Comparison of ENCODE assay signal across 9 mouse cellular contexts in the genomic region with DNA sequence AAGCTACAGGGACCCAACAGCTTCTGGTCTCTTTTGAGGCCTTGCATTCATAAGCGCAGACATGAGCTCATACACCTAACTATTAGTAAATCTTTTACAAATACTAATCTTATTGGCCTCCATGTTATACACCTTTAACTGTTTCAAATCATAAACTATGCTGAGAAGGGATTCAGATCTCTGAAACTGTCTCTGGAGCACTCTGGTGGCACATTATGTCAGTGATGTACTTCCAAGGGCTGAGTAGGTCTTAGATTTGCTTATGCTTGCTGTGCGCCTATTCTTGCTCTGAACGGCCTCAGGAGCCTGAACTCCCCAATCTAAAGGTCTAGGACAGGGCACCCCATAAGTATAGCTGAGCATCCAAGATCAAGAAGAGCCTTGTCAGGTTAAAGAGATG. TPM values are rescaled to one million over a fixed set of nuclear protein-coding genes. Genes with fewer than 3 reads are reported as not detected.
DNase-seq lines count a peak whose midpoint lies in the region; ATAC-seq and TF ChIP-seq lines count a peak whose summit lies in the region.
"Had no signal": no experiment of that assay in that cellular context is flagged by ENCODE, and none has a peak within 500 bp of the region (broad histone marks: within the 10 kb centered on the region; RNA-seq: fewer than 3 reads in every experiment).

No protein-coding gene starts in this region.

- H3K9me3 ChIP-seq in kidney, embryonic 14.5 days (ENCODE audit: control insufficient read depth, low read length), result no peaks in the 10 kb centered on the region
- H3K9me3 ChIP-seq in hindbrain, embryonic 16.5 days (ENCODE audit: control insufficient read depth, low read length), result no peaks in the 10 kb centered on the region
- no peaks in the 10 kb centered on the region for H3K9me3 ChIP-seq in midbrain, embryonic 16.5 days (replicated peaks; ENCODE audit: control insufficient read depth, low read length, poor library complexity, severe bottlenecking)

- WGBS in kidney, embryonic 14.5 days, result 73% methylated on average over 3 of the region's 3 CpGs
- 64% methylated on average over 3 of the region's 3 CpGs for WGBS in hindbrain, embryonic 16.5 days
- WGBS in midbrain, embryonic 16.5 days, result 66% methylated on average over 3 of the region's 3 CpGs

- no peak for TF ChIP-seq CTCF in cortical plate, adult 2 months (IDR thresholded peaks at IDR 0.05; ENCODE audit: extremely low read depth, insufficient read depth, low read length)

- no peak for DNase-seq in kidney, postnatal 10 days
- DNase-seq in thymus, postnatal 4 days, result no peak

- H3K4me1 ChIP-seq in kidney, embryonic 14.5 days (ENCODE audit: control insufficient read depth, insufficient read depth, low read length), result peaks cover 42% of the 10 kb centered on the region
- H3K4me1 ChIP-seq in cortical plate, adult 2 months (ENCODE audit: control insufficient read depth, insufficient read depth, low read length), result peaks cover 2% of the 10 kb centered on the region
- H3K4me1 ChIP-seq in hindbrain, embryonic 16.5 days (ENCODE audit: control insufficient read depth, insufficient read depth, low read depth, low read length), result peaks cover 37% of the 10 kb centered on the region
- peaks cover 38% of the 10 kb centered on the region for H3K4me1 ChIP-seq in midbrain, embryonic 16.5 days (ENCODE audit: control insufficient read depth, insufficient read depth, low read length)

- peak overlapping the region; percentile 100 for H3K27ac ChIP-seq in kidney, embryonic 14.5 days (ENCODE audit: low read depth, low read length)
- peak overlapping the region; percentile 92; the same call in 1 of the 2 replicates for H3K27ac ChIP-seq in cortical plate, adult 2 months (ENCODE audit: insufficient read depth, low read length)
- H3K27ac ChIP-seq in hindbrain, embryonic 16.5 days (ENCODE audit: low read depth, low read length), result peak overlapping the region; percentile 96
- peak overlapping the region; percentile 94 for H3K27ac ChIP-seq in midbrain, embryonic 16.5 days (ENCODE audit: low read length)

- H3K36me3 ChIP-seq in kidney, embryonic 14.5 days (ENCODE audit: control insufficient read depth, insufficient read depth, low read length), result peaks cover 34% of the 10 kb centered on the region
- H3K36me3 ChIP-seq in hindbrain, embryonic 16.5 days (ENCODE audit: control insufficient read depth, insufficient read depth, low read length), result peaks cover 20% of the 10 kb centered on the region
- H3K36me3 ChIP-seq in midbrain, embryonic 16.5 days (ENCODE audit: control insufficient read depth, insufficient read depth, low read length), result peaks cover 24% of the 10 kb centered on the region

- peak overlapping the region; percentile 75 for H3K4me2 ChIP-seq in kidney, embryonic 14.5 days (replicated peaks; ENCODE audit: low read depth, low read length)
- peak overlapping the region; percentile 76 for H3K4me2 ChIP-seq in hindbrain, embryonic 16.5 days (ENCODE audit: low read length)
- H3K4me2 ChIP-seq in midbrain, embryonic 16.5 days (ENCODE audit: low read length), result peak overlapping the region; percentile 79

- peak overlapping the region; percentile 82 for H3K9ac ChIP-seq in kidney, embryonic 14.5 days (ENCODE audit: low read depth, low read length)
- peak overlapping the region; percentile 92 for H3K9ac ChIP-seq in hindbrain, embryonic 16.5 days (ENCODE audit: low read depth, low read length)
- H3K9ac ChIP-seq in midbrain, embryonic 16.5 days (ENCODE audit: low read depth, low read length), result peak overlapping the region; percentile 56; the same call in 1 of the 2 replicates

- TF ChIP-seq POLR2A in cortical plate, adult 2 months (IDR thresholded peaks at IDR 0.05; ENCODE audit: extremely low read depth, insufficient read depth, low read length), result no peak

- ATAC-seq in kidney, embryonic 14.5 days (ENCODE audit: low FRiP score, low TSS enrichment), result no peak
- no peak for ATAC-seq in hindbrain, embryonic 16.5 days
- ATAC-seq in midbrain, embryonic 16.5 days, result no peak
- ATAC-seq in megakaryocyte-erythroid progenitor cell, adult 5-6 weeks (replicated peaks; ENCODE audit: low FRiP score, low TSS enrichment, poor library complexity, severe bottlenecking), result no peak
- no peak for ATAC-seq in megakaryocyte progenitor cell, adult 5-6 weeks (replicated peaks; ENCODE audit: poor library complexity)

- peak overlapping the region; percentile 66 for H3K4me3 ChIP-seq in kidney, embryonic 14.5 days (ENCODE audit: low read length)
- peak overlapping the region; percentile 67; the same call in 1 of the 2 replicates for H3K4me3 ChIP-seq in cortical plate, adult 2 months (ENCODE audit: insufficient read depth, low read length)
- peak overlapping the region; percentile 65 for H3K4me3 ChIP-seq in hindbrain, embryonic 16.5 days (ENCODE audit: low read length)
- peak overlapping the region; percentile 71 for H3K4me3 ChIP-seq in midbrain, embryonic 16.5 days (ENCODE audit: low read depth, low read length)

- H3K27me3 ChIP-seq in kidney, embryonic 14.5 days (ENCODE audit: control insufficient read depth, insufficient read depth, low read length), result no peaks in the 10 kb centered on the region
- no peaks in the 10 kb centered on the region for H3K27me3 ChIP-seq in hindbrain, embryonic 16.5 days (replicated peaks; ENCODE audit: control insufficient read depth, insufficient read depth, low read length)
- H3K27me3 ChIP-seq in midbrain, embryonic 16.5 days (ENCODE audit: control insufficient read depth, insufficient read depth, low read depth, low read length), result no peaks in the 10 kb centered on the region

RNA-seq across cellular contexts. Expression of a gene that starts 0.7 kb away (rescaled TPM):
- polyA plus RNA-seq in kidney, embryonic 14.5 days (2014; fragmentation: Nextera tagmentation; extraction: Ambion mirVana), result 564 and 762 TPM in 2 replicates
- polyA plus RNA-seq in cortical plate, adult 2 months (2012; rRNA removed), result 340 and 352 TPM in 2 replicates
- 587 and 645 TPM in 2 replicates for polyA plus RNA-seq in hindbrain, embryonic 16.5 days (2015; fragmentation: Nextera tagmentation; extraction: Ambion mirVana)
- 665 and 679 TPM in 2 replicates for polyA plus RNA-seq in midbrain, embryonic 16.5 days (2015; fragmentation: Nextera tagmentation; extraction: Ambion mirVana)
- 110 and 141 TPM in 2 replicates for total RNA-seq in megakaryocyte-erythroid progenitor cell, adult 5-6 weeks (2014; fragmentation: Nextera tagmentation)
- total RNA-seq in megakaryocyte-erythroid progenitor cell, adult 5-6 weeks (2017), result 66.5 and 83.5 TPM in 2 replicates
- 171 and 179 TPM in 2 replicates for total RNA-seq in megakaryocyte progenitor cell, adult 5-6 weeks (2015)
- total RNA-seq in megakaryocyte progenitor cell, adult 5-6 weeks (2017), result 99.5 and 133 TPM in 2 replicates

RNA-seq across cellular contexts. Expression of a gene that starts 3.3 kb away (rescaled TPM):
- 10.0 and 12.9 TPM in 2 replicates for polyA plus RNA-seq in kidney, embryonic 14.5 days (2014; fragmentation: Nextera tagmentation; extraction: Ambion mirVana)
- 6.3 and 6.5 TPM in 2 replicates for polyA plus RNA-seq in cortical plate, adult 2 months (2012; rRNA removed)
- polyA plus RNA-seq in hindbrain, embryonic 16.5 days (2015; fragmentation: Nextera tagmentation; extraction: Ambion mirVana), result 4.8 and 4.9 TPM in 2 replicates
- polyA plus RNA-seq in midbrain, embryonic 16.5 days (2015; fragmentation: Nextera tagmentation; extraction: Ambion mirVana), result 2.4 and 4.0 TPM in 2 replicates
- 65.4 and 76.0 TPM in 2 replicates for total RNA-seq in megakaryocyte-erythroid progenitor cell, adult 5-6 weeks (2014; fragmentation: Nextera tagmentation)
- total RNA-seq in megakaryocyte-erythroid progenitor cell, adult 5-6 weeks (2017), result 189 and 237 TPM in 2 replicates
- total RNA-seq in megakaryocyte progenitor cell, adult 5-6 weeks (2015), result 115 and 121 TPM in 2 replicates
- total RNA-seq in megakaryocyte progenitor cell, adult 5-6 weeks (2017), result 398 and 466 TPM in 2 replicates

RNA-seq across cellular contexts. Expression of a gene that starts 14.0 kb away (rescaled TPM):
- polyA plus RNA-seq in kidney, embryonic 14.5 days (2014; fragmentation: Nextera tagmentation; extraction: Ambion mirVana), result not detected in 2 replicates
- polyA plus RNA-seq in cortical plate, adult 2 months (2012; rRNA removed), result not detected in 2 replicates
- polyA plus RNA-seq in hindbrain, embryonic 16.5 days (2015; fragmentation: Nextera tagmentation; extraction: Ambion mirVana), result not detected in 2 replicates
- polyA plus RNA-seq in midbrain, embryonic 16.5 days (2015; fragmentation: Nextera tagmentation; extraction: Ambion mirVana), result not detected in 2 replicates
- total RNA-seq in megakaryocyte-erythroid progenitor cell, adult 5-6 weeks (2014; fragmentation: Nextera tagmentation), result not detected in 2 replicates
- not detected in 2 replicates for total RNA-seq in megakaryocyte-erythroid progenitor cell, adult 5-6 weeks (2017)
- not detected in 2 replicates for total RNA-seq in megakaryocyte progenitor cell, adult 5-6 weeks (2015)
- total RNA-seq in megakaryocyte progenitor cell, adult 5-6 weeks (2017), result not detected in 2 replicates
- total RNA-seq: neutrophil, adult 5-6 weeks had no signal

RNA-seq across cellular contexts. Expression of a gene that starts 14.5 kb away (rescaled TPM):
- 17.5 and 17.7 TPM in 2 replicates for polyA plus RNA-seq in kidney, embryonic 14.5 days (2014; fragmentation: Nextera tagmentation; extraction: Ambion mirVana)
- 60.7 and 63.3 TPM in 2 replicates for polyA plus RNA-seq in cortical plate, adult 2 months (2012; rRNA removed)
- polyA plus RNA-seq in hindbrain, embryonic 16.5 days (2015; fragmentation: Nextera tagmentation; extraction: Ambion mirVana), result 24.7 and 28.5 TPM in 2 replicates
- polyA plus RNA-seq in midbrain, embryonic 16.5 days (2015; fragmentation: Nextera tagmentation; extraction: Ambion mirVana), result 28.9 and 29.3 TPM in 2 replicates
- total RNA-seq in megakaryocyte-erythroid progenitor cell, adult 5-6 weeks (2014; fragmentation: Nextera tagmentation), result 12.9 and 14.4 TPM in 2 replicates
- total RNA-seq in megakaryocyte-erythroid progenitor cell, adult 5-6 weeks (2017), result 1.5 and 1.9 TPM in 2 replicates
- 25.2 and 25.7 TPM in 2 replicates for total RNA-seq in megakaryocyte progenitor cell, adult 5-6 weeks (2015)
- total RNA-seq in megakaryocyte progenitor cell, adult 5-6 weeks (2017), result 1.2 and 2.9 TPM in 2 replicates

RNA-seq across cellular contexts. Expression of a gene that starts 27.6 kb away (rescaled TPM):
- polyA plus RNA-seq in kidney, embryonic 14.5 days (2014; fragmentation: Nextera tagmentation; extraction: Ambion mirVana), result 8.8 and 10.8 TPM in 2 replicates
- polyA plus RNA-seq in cortical plate, adult 2 months (2012; rRNA removed), result 741 and 755 TPM in 2 replicates
- polyA plus RNA-seq in hindbrain, embryonic 16.5 days (2015; fragmentation: Nextera tagmentation; extraction: Ambion mirVana), result 192 and 210 TPM in 2 replicates
- polyA plus RNA-seq in midbrain, embryonic 16.5 days (2015; fragmentation: Nextera tagmentation; extraction: Ambion mirVana), result 94.4 and 138 TPM in 2 replicates
- 0.74 TPM in 1 of 2 replicates, not detected in the other for total RNA-seq in megakaryocyte-erythroid progenitor cell, adult 5-6 weeks (2014; fragmentation: Nextera tagmentation)
- not detected in 2 replicates for total RNA-seq in megakaryocyte-erythroid progenitor cell, adult 5-6 weeks (2017)
- total RNA-seq in megakaryocyte progenitor cell, adult 5-6 weeks (2015), result not detected in 2 replicates
- not detected in 2 replicates for total RNA-seq in megakaryocyte progenitor cell, adult 5-6 weeks (2017)
- total RNA-seq: neutrophil, adult 5-6 weeks had no signal
